Mouse (Mus musculus) thymus, adult 2 months (tissue): ENCODE results near the gene Ltb4r1.

Experiments used
- CTCF ChIP-seq: fragments of 200-500 bp; IDR thresholded peaks from 2 replicates; pipeline ENCODE4 v1.5.1; 2012; ENCODE audit warnings: mild to moderate bottlenecking, control low read depth, low read length, moderate library complexity, borderline replicate concordance; ENCODE audit not compliant: control insufficient read depth, poor library complexity, insufficient read depth; ENCODE audit errors: extremely low read depth
- POLR2A ChIP-seq: fragments of 200-500 bp; IDR thresholded peaks from 2 replicates; pipeline ENCODE4 v1.6.1; 2012; ENCODE audit warnings: mild to moderate bottlenecking, low read length, control low read depth, moderate library complexity; ENCODE audit not compliant: control insufficient read depth, poor library complexity, insufficient read depth; ENCODE audit errors: extremely low read depth

- TF ChIP-seq CTCF, result no peak
- no peak for TF ChIP-seq POLR2A
Observed at GRCm38 (mm10) chr14:55745861-55746237, 19.9 kb upstream of the Ltb4r1 start.
